ENCODE assay signal across 8 mouse cellular contexts in the genomic region with DNA sequence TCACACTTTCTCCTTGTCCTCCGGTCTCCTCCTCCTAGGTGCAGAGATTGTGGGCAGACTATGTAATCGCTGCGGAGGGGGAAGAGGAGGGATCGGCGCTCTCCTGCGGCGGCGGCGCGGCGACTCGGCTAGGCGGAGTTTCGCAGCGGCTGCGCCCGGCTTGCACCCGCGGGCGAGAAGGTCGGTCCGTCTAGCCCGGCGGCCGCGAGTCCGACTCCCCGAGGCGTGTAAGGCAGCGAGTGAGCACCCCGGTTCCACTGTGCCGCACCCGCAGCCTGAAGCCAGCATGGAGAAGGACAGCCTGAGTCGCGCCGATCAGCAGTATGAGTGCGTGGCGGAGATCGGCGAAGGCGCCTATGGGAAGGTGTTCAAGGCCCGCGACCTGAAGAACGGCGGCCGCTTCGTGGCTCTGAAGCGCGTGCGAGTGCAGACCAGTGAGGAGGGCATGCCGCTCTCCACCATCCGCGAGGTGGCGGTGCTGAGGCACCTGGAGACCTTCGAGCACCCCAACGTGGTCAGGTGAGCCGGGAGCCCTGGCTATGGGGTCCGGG. TPM values are rescaled to one million over a fixed set of nuclear protein-coding genes. Genes with fewer than 3 reads are reported as not detected.
DNase-seq lines count a peak whose midpoint lies in the region; ATAC-seq lines count a peak whose summit lies in the region.

No protein-coding gene starts in this region.

- peaks cover 24% of the 10 kb centered on the region for H3K4me1 ChIP-seq in hindbrain, embryonic 12.5 days

- ATAC-seq in hindbrain, embryonic 12.5 days (ENCODE audit: low FRiP score), result peak; percentile 56

- peak overlapping the region; percentile 56 for H3K4me3 ChIP-seq in hindbrain, embryonic 12.5 days

- WGBS in hindbrain, embryonic 12.5 days, result under 1% methylated on average over 57 of the region's 58 CpGs

- H3K9me3 ChIP-seq in hindbrain, embryonic 12.5 days (replicated peaks), result no peaks in the 10 kb centered on the region

- H3K9ac ChIP-seq in hindbrain, embryonic 12.5 days, result peak overlapping the region; percentile 59

- no peaks in the 10 kb centered on the region for H3K36me3 ChIP-seq in hindbrain, embryonic 12.5 days

- H3K27me3 ChIP-seq in hindbrain, embryonic 12.5 days, result peaks cover 22% of the 10 kb centered on the region

- peak overlapping the region; percentile 93 for H3K4me2 ChIP-seq in hindbrain, embryonic 12.5 days (replicated peaks)

- DNase-seq in NIH3T3 (ENCODE audit: low read depth), result peak; percentile 90
- peak; percentile 35 for DNase-seq in cerebellum, adult 9-11 months
- peak; percentile 63 to 70 for DNase-seq in frontal cortex, postnatal 14 days (ENCODE audit: low spot score in 2 of 2)
- DNase-seq in layer of hippocampus, postnatal 36 days, result peak; percentile 57 to 73
- DNase-seq in lung, postnatal 25 days (ENCODE audit: low spot score), result peak; percentile 89
- peak; percentile 86 for DNase-seq in ovary, postnatal 36 days (ENCODE audit: low spot score)
- peak; percentile 90 for DNase-seq in thymus, postnatal 25 days

- H3K27ac ChIP-seq in hindbrain, embryonic 12.5 days, result peak overlapping the region; percentile 23; the same call in 1 of the 2 replicates

RNA-seq across cellular contexts. Expression of a gene that starts 2.9 kb away (rescaled TPM):
- 18.0 and 19.1 TPM in 2 replicates for polyA plus RNA-seq in hindbrain, embryonic 12.5 days (2016; fragmentation: Nextera tagmentation; extraction: Ambion mirVana)
- 1 to 10 TPM; 4.4 to 4.6 TPM for total RNA-seq in layer of hippocampus, postnatal 36 days (2021)

Comparison
In these comparisons a context has a peak if more than half of its experiments do, and no peak if none do; other contexts are left out.
1. Peak in every context shown above with its lines: DNase-seq, ATAC-seq, H3K4me3 ChIP-seq and H3K27ac ChIP-seq.
2. DNase-seq: peak in every context shown above with its lines; median percentile 90 in NIH3T3; 90 in thymus, postnatal 25 days; 89 in lung, postnatal 25 days; 86 in ovary, postnatal 36 days; 66 in frontal cortex, postnatal 14 days; 65 in layer of hippocampus, postnatal 36 days; 35 in cerebellum, adult 9-11 months.